12 mouse cellular contexts compared by ENCODE assay signal in the genomic region with DNA sequence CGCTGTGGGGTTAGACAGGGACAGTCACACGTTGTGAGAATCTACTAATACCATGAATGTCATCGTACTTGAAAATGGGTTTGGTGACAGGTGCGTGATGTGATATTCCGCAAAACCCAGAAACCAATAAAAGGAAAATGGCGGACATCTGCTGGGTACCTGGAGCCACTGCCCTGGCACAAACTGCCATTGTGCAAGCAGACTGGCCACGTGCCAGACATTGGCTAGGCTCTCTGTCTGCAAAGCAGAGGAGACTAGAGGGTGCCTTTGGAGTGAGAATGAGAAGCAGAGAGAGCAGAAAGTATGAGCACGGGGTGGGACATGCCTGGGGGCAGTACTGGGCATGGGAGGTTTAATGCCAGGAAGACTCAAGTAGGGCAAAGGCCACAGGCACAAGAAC.
DNase-seq lines count a peak whose midpoint lies in the region; ATAC-seq and TF ChIP-seq lines count a peak whose summit lies in the region.
"Had no signal": no experiment of that assay in that cellular context is flagged by ENCODE, and none has a peak within 500 bp of the region (broad histone marks: within the 10 kb centered on the region; RNA-seq: fewer than 3 reads in every experiment).

No protein-coding gene starts in this region.

- H3K27ac ChIP-seq in liver, postnatal 0 days (ENCODE audit: low read depth): no peak overlapping the region
- peak overlapping the region; percentile 32; the same call in 1 of the 2 replicates for H3K27ac ChIP-seq in hindbrain, embryonic 16.5 days (ENCODE audit: low read depth, low read length)
- H3K27ac ChIP-seq: embryonic facial prominence, embryonic 15.5 days; stomach, embryonic 15.5 days had no signal

- 75% methylated on average over 8 of the region's 8 CpGs for WGBS in liver, postnatal 0 days (ENCODE audit: insufficient replicate concordance)
- 64% methylated on average over 8 of the region's 8 CpGs for WGBS in hindbrain, embryonic 16.5 days

- no peak for ATAC-seq in liver, postnatal 0 days
- no peak for ATAC-seq in hindbrain, embryonic 16.5 days
- ATAC-seq: activated CD4-positive, CD25-positive, alpha-beta regulatory T cell, adult 4 months had no signal

- H3K36me3 ChIP-seq in liver, postnatal 0 days (replicated peaks; ENCODE audit: insufficient read depth, low read length): no peaks in the 10 kb centered on the region
- H3K36me3 ChIP-seq in hindbrain, embryonic 16.5 days (ENCODE audit: control insufficient read depth, insufficient read depth, low read length): no peaks in the 10 kb centered on the region
- H3K36me3 ChIP-seq: embryonic facial prominence, embryonic 15.5 days; stomach, embryonic 15.5 days had no signal

- no peak for TF ChIP-seq EP300 in liver, postnatal 0 days (IDR thresholded peaks at IDR 0.05; ENCODE audit: low read depth)

- no peaks in the 10 kb centered on the region for H3K27me3 ChIP-seq in liver, postnatal 0 days (ENCODE audit: insufficient read depth, low read length)
- H3K27me3 ChIP-seq in hindbrain, embryonic 16.5 days (replicated peaks; ENCODE audit: control insufficient read depth, insufficient read depth, low read length): no peaks in the 10 kb centered on the region
- H3K27me3 ChIP-seq: CH12.LX; embryonic facial prominence, embryonic 15.5 days; stomach, embryonic 15.5 days had no signal

- no peak for TF ChIP-seq CTCF in liver, postnatal 0 days (IDR thresholded peaks at IDR 0.05; ENCODE audit: low read depth)

- H3K4me2 ChIP-seq in liver, postnatal 0 days (ENCODE audit: low read depth, low read length): no peak overlapping the region
- H3K4me2 ChIP-seq in hindbrain, embryonic 16.5 days (ENCODE audit: low read length): no peak overlapping the region
- H3K4me2 ChIP-seq: embryonic facial prominence, embryonic 15.5 days; stomach, embryonic 15.5 days had no signal

- H3K9me3 ChIP-seq in liver, postnatal 0 days (ENCODE audit: low read length): no peaks in the 10 kb centered on the region
- H3K9me3 ChIP-seq in hindbrain, embryonic 16.5 days (ENCODE audit: control insufficient read depth, low read length): no peaks in the 10 kb centered on the region
- H3K9me3 ChIP-seq: stomach, embryonic 15.5 days had no signal

- intact Hi-C loops in gastrocnemius, postnatal 14 days (cut with DNase I; ENCODE audit: low total_unique reads): no loop called here

- DNase-seq in gastrocnemius, postnatal 14 days: peak; percentile 23
- no peak for DNase-seq in gastrocnemius, adult 18-20 months (ENCODE audit: low spot score)
- peak; percentile 29 for DNase-seq in liver, postnatal 0 days
- no peak for DNase-seq in liver
- DNase-seq in brain, adult 2 months (ENCODE audit: low read depth, low spot score): peak; percentile 71
- DNase-seq in urinary bladder, postnatal 4 days (ENCODE audit: low spot score in 2 of 2): no peak
- no peak for DNase-seq in c-Kit-positive CD71-positive TER-119-positive erythroid progenitor cells, embryonic 14.5 days (ENCODE audit: low spot score)

- H3K4me3 ChIP-seq in liver, postnatal 0 days (ENCODE audit: low read depth, low read length): no peak overlapping the region
- no peak overlapping the region for H3K4me3 ChIP-seq in hindbrain, embryonic 16.5 days (ENCODE audit: low read length)
- H3K4me3 ChIP-seq: embryonic facial prominence, embryonic 15.5 days; stomach, embryonic 15.5 days had no signal

- no peak overlapping the region for H3K9ac ChIP-seq in liver, postnatal 0 days (replicated peaks)
- no peak overlapping the region for H3K9ac ChIP-seq in hindbrain, embryonic 16.5 days (ENCODE audit: low read depth, low read length)
- H3K9ac ChIP-seq: embryonic facial prominence, embryonic 15.5 days; stomach, embryonic 15.5 days had no signal

- no peaks in the 10 kb centered on the region for H3K4me1 ChIP-seq in liver, postnatal 0 days (ENCODE audit: insufficient read depth)
- peaks cover 24% of the 10 kb centered on the region for H3K4me1 ChIP-seq in hindbrain, embryonic 16.5 days (ENCODE audit: control insufficient read depth, insufficient read depth, low read depth, low read length)
- H3K4me1 ChIP-seq: stomach, embryonic 15.5 days had no signal

Comparison
In these comparisons a context has a peak if more than half of its experiments do, and no peak if none do; other contexts are left out.
1. DNase-seq: peak in gastrocnemius, postnatal 14 days (single experiment), liver, postnatal 0 days (single experiment) and brain, adult 2 months (single experiment); none in gastrocnemius, adult 18-20 months (single experiment), liver (single experiment), urinary bladder, postnatal 4 days (0 of 2) and c-Kit-positive CD71-positive TER-119-positive erythroid progenitor cells, embryonic 14.5 days (single experiment).